Mouse (Mus musculus): ENCODE measurements around the gene Tomm34. TPM values are rescaled to one million over a fixed set of nuclear protein-coding genes. Genes with fewer than 3 reads are reported as not detected.

Tomm34 gene
- polyA plus RNA-seq, 1 experiment from 2014 or later: 53.0 TPM

GRCm38 (mm10) chr2:164007987-164008545, 62.9 kb downstream of the Tomm34 start:
- ATAC-seq (ENCODE audit: borderline replicate concordance, extremely low read depth, low FRiP score, low TSS enrichment): no peak
- Histone ChIP-seq H3K4me1 (peaks cover 24% of the 10 kb centered on the region), H3K9ac (no peak overlapping the region), H3K27ac (no peak overlapping the region), H3K4me2 (no peak overlapping the region), H3K36me3 (peaks cover 17% of the 10 kb centered on the region), H3K27me3 (no peaks in the 10 kb centered on the region), H3K9me3 (no peaks in the 10 kb centered on the region), H3K4me3 (no peak overlapping the region)
- 83% methylated on average over 2 of the region's 2 CpGs for WGBS

DNA sequence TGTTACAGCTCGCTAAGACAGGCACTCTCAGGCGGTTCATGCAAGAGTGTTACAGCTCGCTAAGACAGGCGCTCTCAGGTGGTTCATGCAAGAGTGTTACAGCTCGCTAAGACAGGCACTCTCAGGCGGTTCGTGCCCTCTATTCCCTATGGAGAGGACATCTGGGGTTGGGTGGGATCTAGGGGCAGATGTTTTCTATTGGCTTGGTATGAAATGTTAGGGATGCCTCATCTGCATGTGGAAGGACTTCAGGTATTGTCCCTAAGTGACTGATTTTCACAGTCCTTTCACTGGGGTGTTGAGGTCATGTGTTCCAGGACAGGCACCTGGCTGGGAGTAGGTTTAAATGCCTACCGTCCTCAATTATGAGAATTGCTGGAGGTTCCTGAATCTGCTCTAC, 63.4 kb downstream of the Tomm34 start:
- WGBS: 88% methylated on average over 8 of the region's 8 CpGs
- no peak overlapping the region for H3K27ac ChIP-seq
- H3K9me3 ChIP-seq: no peaks in the 10 kb centered on the region
- peaks cover 24% of the 10 kb centered on the region for H3K4me1 ChIP-seq
- no peak overlapping the region for H3K4me3 ChIP-seq
- no peak overlapping the region for H3K4me2 ChIP-seq
- H3K36me3 ChIP-seq: peaks cover 12% of the 10 kb centered on the region
- no peak for ATAC-seq (ENCODE audit: borderline replicate concordance, extremely low read depth, low FRiP score, low TSS enrichment)
- no peak overlapping the region for H3K9ac ChIP-seq
- H3K27me3 ChIP-seq: no peaks in the 10 kb centered on the region

DNA sequence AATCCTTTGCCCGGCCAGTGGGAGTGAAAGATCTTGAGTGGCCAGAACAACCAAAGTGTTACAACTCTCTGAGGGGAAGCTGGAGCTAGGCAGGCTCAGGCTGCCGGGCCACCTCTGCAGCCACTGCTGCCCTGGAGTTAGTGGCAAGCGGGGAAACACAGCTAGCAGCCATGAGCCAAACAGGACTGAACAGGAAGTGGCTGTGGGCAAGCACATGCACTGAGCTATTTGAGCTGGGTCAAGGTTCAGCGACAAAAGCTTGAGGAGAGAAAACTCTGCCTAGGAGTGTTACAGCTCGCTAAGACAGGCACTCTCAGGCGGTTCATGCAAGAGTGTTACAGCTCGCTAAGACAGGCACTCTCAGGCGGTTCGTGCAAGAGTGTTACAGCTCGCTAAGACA, 64.0 kb downstream of the Tomm34 start:
- H3K27me3 ChIP-seq: no peaks in the 10 kb centered on the region
- no peaks in the 10 kb centered on the region for H3K9me3 ChIP-seq
- no peak overlapping the region for H3K4me3 ChIP-seq
- no peak overlapping the region for H3K9ac ChIP-seq
- WGBS: 45% methylated on average over 10 of the region's 10 CpGs
- peaks cover 7% of the 10 kb centered on the region; the same call in 1 of the 2 replicates for H3K36me3 ChIP-seq
- ATAC-seq (ENCODE audit: borderline replicate concordance, extremely low read depth, low FRiP score, low TSS enrichment): no peak
- H3K4me1 ChIP-seq: peaks cover 24% of the 10 kb centered on the region
- H3K4me2 ChIP-seq: no peak overlapping the region
- no peak overlapping the region for H3K27ac ChIP-seq

DNA sequence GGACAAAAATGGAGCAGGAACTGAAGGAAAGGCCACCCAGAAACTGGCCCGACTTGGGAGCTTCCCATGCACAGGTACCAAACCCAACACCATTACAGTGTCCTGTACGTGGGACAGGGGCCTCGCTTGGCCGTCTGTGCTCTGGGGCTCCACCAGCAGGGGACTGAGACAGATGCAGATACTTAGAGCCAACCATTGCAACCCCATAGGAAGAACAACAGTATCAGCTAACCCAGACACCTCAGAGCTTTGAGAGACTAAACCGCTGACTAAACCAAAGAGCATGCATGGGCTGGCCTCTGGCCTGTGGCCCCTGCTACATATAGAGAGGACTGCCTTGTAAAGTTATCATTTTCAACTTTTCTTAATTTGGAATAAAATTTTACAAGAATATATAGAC, 66.5 kb downstream of the Tomm34 start:
- Histone ChIP-seq H3K9me3 (no peaks in the 10 kb centered on the region), H3K4me1 (peaks cover 24% of the 10 kb centered on the region), H3K4me3 (no peak overlapping the region), H3K27me3 (no peaks in the 10 kb centered on the region), H3K27ac (no peak overlapping the region), H3K36me3 (no peaks in the 10 kb centered on the region), H3K4me2 (no peak overlapping the region), H3K9ac (no peak overlapping the region)
- ATAC-seq (ENCODE audit: borderline replicate concordance, extremely low read depth, low FRiP score, low TSS enrichment): no peak
- WGBS: 77% methylated on average over 5 of the region's 5 CpGs

Other genes starting within 250 kb of the Tomm34 start
- not detected in 2 replicates for gene Kcnk15, start 217.5 kb downstream of the Tomm34 start, polyA plus RNA-seq (2015; fragmentation: Nextera tagmentation; extraction: Ambion mirVana)
- 0.11 and 0.19 TPM in 2 replicates for gene Rims4, start 152.5 kb downstream of the Tomm34 start, polyA plus RNA-seq (2015; fragmentation: Nextera tagmentation; extraction: Ambion mirVana)
- 329 and 333 TPM in 2 replicates for gene Ywhab, start 76.2 kb downstream of the Tomm34 start, polyA plus RNA-seq (2015; fragmentation: Nextera tagmentation; extraction: Ambion mirVana)
- 1.2 TPM in 2 replicates for gene Pabpc1l, start 45.7 kb downstream of the Tomm34 start, polyA plus RNA-seq (2015; fragmentation: Nextera tagmentation; extraction: Ambion mirVana)
- gene Stk4, start 847 bp downstream of the Tomm34 start, polyA plus RNA-seq (2015; fragmentation: Nextera tagmentation; extraction: Ambion mirVana): 20.3 and 23.2 TPM in 2 replicates
- not detected in 2 replicates for gene Kcns1, start 99.9 kb upstream of the Tomm34 start, polyA plus RNA-seq (2015; fragmentation: Nextera tagmentation; extraction: Ambion mirVana)
- not detected in 2 replicates for gene Wfdc5, start 111.6 kb upstream of the Tomm34 start, polyA plus RNA-seq (2015; fragmentation: Nextera tagmentation; extraction: Ambion mirVana)
- gene Wfdc12, start 119.4 kb upstream of the Tomm34 start, polyA plus RNA-seq (2015; fragmentation: Nextera tagmentation; extraction: Ambion mirVana): not detected in 2 replicates
- not detected in 2 replicates for gene Wfdc15a, start 129.0 kb upstream of the Tomm34 start, polyA plus RNA-seq (2015; fragmentation: Nextera tagmentation; extraction: Ambion mirVana)
- 0.45 TPM in 1 of 2 replicates, not detected in the other for gene Wfdc15b, start 150.5 kb upstream of the Tomm34 start, polyA plus RNA-seq (2015; fragmentation: Nextera tagmentation; extraction: Ambion mirVana)
- not detected in 2 replicates for gene Svs2, start 167.3 kb upstream of the Tomm34 start, polyA plus RNA-seq (2015; fragmentation: Nextera tagmentation; extraction: Ambion mirVana)
- not detected in 2 replicates for gene Svs3b, start 185.5 kb upstream of the Tomm34 start, polyA plus RNA-seq (2015; fragmentation: Nextera tagmentation; extraction: Ambion mirVana)
- gene Svs4, start 207.3 kb upstream of the Tomm34 start, polyA plus RNA-seq (2015; fragmentation: Nextera tagmentation; extraction: Ambion mirVana): not detected in 2 replicates
- gene Svs3a, start 218.1 kb upstream of the Tomm34 start, polyA plus RNA-seq (2015; fragmentation: Nextera tagmentation; extraction: Ambion mirVana): not detected in 2 replicates
- not detected in 2 replicates for gene Svs6, start 245.6 kb upstream of the Tomm34 start, polyA plus RNA-seq (2015; fragmentation: Nextera tagmentation; extraction: Ambion mirVana)